ENCODE assay signal across 20 mouse cellular contexts in the genomic region with DNA sequence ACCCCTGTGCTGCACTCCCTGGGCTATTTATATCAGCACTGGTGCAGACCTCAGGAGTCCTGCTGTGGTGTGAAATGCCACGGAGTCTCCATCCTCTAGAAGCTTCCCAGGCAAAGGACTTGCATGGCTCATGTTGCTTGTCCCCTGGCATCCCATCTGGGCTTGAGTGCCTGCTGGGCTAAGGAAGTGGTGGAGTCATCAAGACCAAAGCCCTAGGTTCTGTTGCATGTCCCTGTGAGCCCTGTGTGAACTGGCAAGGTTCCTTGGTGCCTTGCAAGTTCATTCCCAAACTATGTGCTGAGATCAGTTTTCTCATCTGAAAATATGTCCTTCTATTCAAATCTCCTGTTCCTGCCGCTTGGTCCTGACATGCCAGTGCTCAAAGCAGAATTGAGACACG. TPM values are rescaled to one million over a fixed set of nuclear protein-coding genes. Genes with fewer than 3 reads are reported as not detected.
"Had no signal": no experiment of that assay in that cellular context is flagged by ENCODE, and none has a peak within 500 bp of the region (broad histone marks: within the 10 kb centered on the region; RNA-seq: fewer than 3 reads in every experiment).

No protein-coding gene starts in this region.

- H3K4me1 ChIP-seq: liver, embryonic 15.5 days had no signal

- H3K36me3 ChIP-seq: limb, embryonic 13.5 days; liver, embryonic 15.5 days; midbrain, embryonic 12.5 days had no signal

- DNase-seq: kidney, postnatal 10 days; kidney, postnatal 4 days; left cerebral cortex, postnatal 4 days; lung, adult 2 months; lung, postnatal 4 days; right cerebral cortex, postnatal 14 days; thymus, postnatal 4 days had no signal

- H3K27ac ChIP-seq: layer of hippocampus, adult 2 months; limb, embryonic 13.5 days; liver, embryonic 15.5 days; midbrain, embryonic 12.5 days had no signal

- H3K9ac ChIP-seq: limb, embryonic 13.5 days; liver, embryonic 15.5 days; midbrain, embryonic 12.5 days had no signal

- H3K4me2 ChIP-seq: limb, embryonic 13.5 days; liver, embryonic 15.5 days; midbrain, embryonic 12.5 days had no signal

- H3K4me3 ChIP-seq: layer of hippocampus, adult 2 months; limb, embryonic 13.5 days; liver, embryonic 15.5 days; midbrain, embryonic 12.5 days had no signal

- ATAC-seq: lung, postnatal 0 days; midbrain, embryonic 16.5 days had no signal

- H3K27me3 ChIP-seq: liver, embryonic 15.5 days; midbrain, embryonic 12.5 days had no signal

- H3K9me3 ChIP-seq: limb, embryonic 13.5 days; liver, embryonic 15.5 days; midbrain, embryonic 12.5 days had no signal

RNA-seq across cellular contexts. Expression of a gene that starts 35.2 kb away (rescaled TPM):
- total RNA-seq: layer of hippocampus, adult 2 months; left cerebral cortex, postnatal 4 days; megakaryocyte, adult 5-6 weeks had no signal
- polyA plus RNA-seq: limb, embryonic 13.5 days; liver, adult 2 months; lung, postnatal 0 days; midbrain, embryonic 12.5 days; midbrain, embryonic 16.5 days; small intestine, adult 2 months had no signal

RNA-seq across cellular contexts. Expression of a gene that starts 48.1 kb away (rescaled TPM):
- total RNA-seq: layer of hippocampus, adult 2 months; layer of hippocampus, postnatal 10 days; left cerebral cortex, postnatal 10 days; left cerebral cortex, postnatal 4 days; liver, adult 2 months; megakaryocyte, adult 5-6 weeks had no signal
- polyA plus RNA-seq: limb, embryonic 13.5 days; liver, adult 2 months; liver, embryonic 15.5 days; lung, adult 2 months; lung, postnatal 0 days; midbrain, embryonic 12.5 days; midbrain, embryonic 16.5 days; neural tube, embryonic 14.5 days; small intestine, adult 2 months; stomach, embryonic 16.5 days had no signal
